Mouse (Mus musculus): Measurements from ENCODE around the gene Hivep2. TPM values are rescaled to one million over a fixed set of nuclear protein-coding genes. Genes with fewer than 3 reads are reported as not detected.

Hivep2 gene
- polyA plus RNA-seq, 1 experiment, result 18.6 TPM

DNA sequence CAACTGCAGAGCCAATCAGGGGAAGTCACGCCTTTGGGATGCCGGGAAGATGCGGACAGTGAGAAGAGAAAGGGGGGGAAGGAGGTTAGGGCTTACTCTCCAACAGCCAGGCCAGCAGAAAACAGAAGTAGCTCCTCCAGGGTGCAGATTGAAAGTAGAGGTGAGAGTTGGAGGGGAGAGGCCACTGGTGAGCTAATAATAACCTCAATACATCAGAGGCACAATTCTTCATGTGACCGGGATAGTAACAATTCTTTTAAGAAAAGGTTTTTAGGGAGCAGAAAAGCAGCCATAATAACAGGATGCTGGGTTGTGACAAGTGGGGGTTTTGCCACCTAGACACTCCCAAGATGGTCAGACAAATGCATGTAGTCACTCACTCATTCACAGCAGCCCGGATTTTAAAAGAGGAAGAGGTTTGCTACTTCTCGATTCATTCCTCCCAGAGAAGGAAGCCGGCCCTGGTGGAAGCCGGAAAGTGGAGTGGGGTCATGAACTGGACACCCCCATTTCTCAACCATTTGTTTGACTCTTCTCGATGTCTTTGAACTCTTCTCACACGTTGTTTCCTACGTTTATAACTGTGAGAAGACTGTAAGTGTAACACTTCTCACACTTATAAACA, 220.6 kb downstream of the Hivep2 start:
- DNase-seq (ENCODE audit: low read depth), result no peak
- TF ChIP-seq CTCF (IDR thresholded peaks at IDR 0.05; ENCODE audit: borderline replicate concordance, extremely low read depth, insufficient read depth, insufficient read length) (no peak), POLR2A (IDR thresholded peaks at IDR 0.05; ENCODE audit: borderline replicate concordance, extremely low read depth, insufficient read depth, insufficient read length, poor library complexity, severe bottlenecking) (no peak)

DNA sequence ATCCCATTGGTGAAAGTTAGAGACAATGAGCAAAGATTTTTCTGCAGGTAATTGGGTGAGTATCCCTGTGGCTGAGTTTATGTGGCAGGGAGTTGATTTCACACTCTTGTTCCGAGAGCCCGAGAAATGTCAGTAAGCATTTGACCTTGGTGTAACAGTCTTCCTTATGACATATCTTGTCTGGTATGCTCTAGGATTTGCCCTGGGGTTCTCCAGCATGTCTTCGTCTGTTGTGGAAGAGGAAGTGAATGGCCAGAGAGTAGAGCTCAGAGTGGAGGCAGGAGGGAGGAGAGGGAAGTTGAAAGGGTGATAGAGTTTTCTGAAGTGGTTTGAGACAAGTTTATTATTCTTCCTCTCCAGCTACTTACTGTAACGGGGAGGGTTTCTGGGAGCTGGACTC, 223.2 kb downstream of the Hivep2 start:
- no peak for DNase-seq (ENCODE audit: low read depth)
- TF ChIP-seq CTCF (IDR thresholded peaks at IDR 0.05; ENCODE audit: borderline replicate concordance, extremely low read depth, insufficient read depth, insufficient read length) (no peak), POLR2A (IDR thresholded peaks at IDR 0.05; ENCODE audit: borderline replicate concordance, extremely low read depth, insufficient read depth, insufficient read length, poor library complexity, severe bottlenecking) (no peak)

DNA sequence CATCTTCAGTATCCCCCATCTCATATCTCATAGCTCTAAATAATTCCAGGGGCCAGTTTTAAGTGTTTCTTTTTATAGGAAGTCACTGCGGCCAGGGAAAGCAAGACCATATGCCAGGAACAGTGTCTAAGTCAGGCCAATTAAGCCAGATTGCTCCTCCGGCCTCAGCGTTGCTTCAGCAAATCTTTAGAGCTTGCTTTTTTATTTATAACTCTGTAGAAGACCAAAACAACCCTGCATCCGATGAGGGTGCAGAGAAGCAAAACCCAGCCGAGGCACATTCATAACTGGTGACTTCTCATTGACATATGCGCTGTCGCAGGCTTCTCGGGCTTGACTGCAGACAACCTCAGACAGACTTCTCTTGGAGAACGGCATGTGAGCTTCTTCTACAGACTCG, 225.3 kb downstream of the Hivep2 start:
- TF ChIP-seq POLR2A (IDR thresholded peaks at IDR 0.05; ENCODE audit: borderline replicate concordance, extremely low read depth, insufficient read depth, insufficient read length, poor library complexity, severe bottlenecking), result no peak
- TF ChIP-seq CTCF (IDR thresholded peaks at IDR 0.05; ENCODE audit: borderline replicate concordance, extremely low read depth, insufficient read depth, insufficient read length), result no peak
- no peak for DNase-seq (ENCODE audit: low read depth)

DNA sequence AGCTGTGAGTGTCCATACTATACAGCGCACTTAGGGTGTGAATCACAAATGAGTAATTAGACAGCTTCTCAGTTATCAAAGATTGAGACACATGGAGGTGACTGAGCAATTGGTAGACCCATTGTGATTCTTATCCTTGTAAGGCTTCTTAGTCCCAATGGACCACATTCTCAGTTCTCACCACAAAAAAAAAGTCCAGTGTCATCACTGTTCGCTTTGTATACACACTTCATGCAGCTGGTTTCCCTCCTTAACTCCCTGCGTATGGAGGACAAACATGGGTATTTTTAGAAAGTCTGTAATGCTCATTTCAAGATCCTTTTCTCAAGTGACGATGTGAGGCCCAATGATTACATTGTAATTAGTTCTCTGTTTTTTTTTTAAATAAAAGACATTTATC, 226.3 kb downstream of the Hivep2 start:
- no peak for TF ChIP-seq CTCF (IDR thresholded peaks at IDR 0.05; ENCODE audit: borderline replicate concordance, extremely low read depth, insufficient read depth, insufficient read length)
- TF ChIP-seq POLR2A (IDR thresholded peaks at IDR 0.05; ENCODE audit: borderline replicate concordance, extremely low read depth, insufficient read depth, insufficient read length, poor library complexity, severe bottlenecking), result no peak

DNA sequence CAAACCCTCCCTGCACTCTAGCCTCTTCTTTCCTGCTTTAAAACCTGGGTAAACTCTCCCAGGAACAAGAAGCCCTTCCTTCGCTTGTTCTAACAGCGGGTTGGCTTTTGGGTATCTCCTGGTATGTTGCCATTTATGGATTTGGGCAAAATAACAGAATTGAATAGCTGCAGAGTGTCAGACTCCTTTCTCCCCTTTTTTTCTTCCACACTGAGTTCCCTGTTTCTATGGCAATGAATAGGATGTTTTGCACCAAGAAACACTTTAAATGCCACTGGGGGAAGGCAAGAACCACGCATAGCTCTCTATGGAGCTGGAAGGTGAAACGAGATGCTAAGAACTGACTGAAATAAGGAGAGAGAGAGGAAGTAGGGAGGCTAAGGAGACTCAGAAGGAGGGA, 227.8 kb downstream of the Hivep2 start:
- peak; percentile 33 for DNase-seq (ENCODE audit: low read depth)
- TF ChIP-seq POLR2A (IDR thresholded peaks at IDR 0.05; ENCODE audit: borderline replicate concordance, extremely low read depth, insufficient read depth, insufficient read length, poor library complexity, severe bottlenecking) (no peak), CTCF (IDR thresholded peaks at IDR 0.05; ENCODE audit: borderline replicate concordance, extremely low read depth, insufficient read depth, insufficient read length) (no peak)

More for the DNA sequence above, 226.3 kb downstream of the Hivep2 start:
- no peak for DNase-seq (ENCODE audit: low read depth)

DNA sequence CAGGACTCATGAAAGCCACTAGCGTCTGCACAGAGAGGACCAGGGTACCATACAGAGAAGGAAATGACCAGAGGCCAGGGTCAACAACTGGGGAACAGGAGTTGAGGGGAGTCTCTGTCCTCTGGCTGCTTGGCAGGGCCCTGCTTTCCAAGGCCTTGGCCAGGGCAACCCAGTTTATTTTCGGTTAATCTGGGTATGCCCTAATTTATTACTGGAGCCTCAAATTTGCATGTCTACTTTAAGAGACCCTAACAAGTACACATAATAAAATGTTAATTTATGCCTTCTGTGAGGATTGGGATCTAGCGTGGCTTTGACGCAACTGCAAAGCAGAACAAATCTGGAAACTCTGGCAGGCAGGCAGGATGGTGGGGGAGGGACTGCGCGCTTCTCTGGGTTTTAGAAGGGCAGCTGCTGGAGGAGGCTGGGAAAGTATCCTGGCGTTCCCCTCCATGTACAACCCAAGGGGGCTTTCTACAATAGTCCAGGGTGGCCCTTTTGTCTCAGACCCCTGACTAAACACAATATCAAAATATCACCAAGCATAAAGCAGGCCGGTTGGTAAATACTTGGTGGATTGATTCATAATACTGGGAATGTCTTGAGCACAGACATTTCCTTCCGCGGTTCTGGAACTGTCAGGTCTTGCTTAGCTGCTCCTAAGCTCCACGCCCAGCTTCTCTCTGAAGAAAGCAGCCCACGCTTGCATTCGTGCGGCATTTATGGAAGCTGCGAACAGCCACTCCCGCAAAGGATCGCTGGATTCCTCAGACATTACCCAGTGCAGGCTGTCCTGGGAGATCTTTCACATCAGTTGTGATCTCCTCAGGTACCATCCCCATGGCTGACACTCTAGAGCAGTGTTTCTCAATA, 230.1 kb downstream of the Hivep2 start:
- DNase-seq (ENCODE audit: low read depth), result peak; percentile 85
- no peak for TF ChIP-seq CTCF (IDR thresholded peaks at IDR 0.05; ENCODE audit: borderline replicate concordance, extremely low read depth, insufficient read depth, insufficient read length)
- no peak for TF ChIP-seq POLR2A (IDR thresholded peaks at IDR 0.05; ENCODE audit: borderline replicate concordance, extremely low read depth, insufficient read depth, insufficient read length, poor library complexity, severe bottlenecking)

DNA sequence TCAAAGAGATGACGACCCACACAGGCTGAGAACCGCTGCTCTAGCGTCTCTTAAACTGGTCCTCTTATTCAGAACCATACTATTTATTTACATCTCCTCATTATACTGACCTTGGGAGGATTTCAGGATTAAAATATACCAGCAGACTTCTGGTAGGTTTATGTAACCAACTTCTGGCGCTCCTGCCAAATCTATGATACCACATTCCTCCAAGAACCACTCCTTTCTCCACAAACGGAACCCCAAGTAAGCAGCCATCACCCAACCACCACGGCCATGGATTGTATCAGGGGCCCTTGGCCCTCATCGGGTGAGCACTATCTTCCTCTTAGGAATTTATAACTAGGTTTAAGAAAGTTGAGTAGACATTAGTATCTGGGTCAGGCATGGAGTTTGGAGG, 230.9 kb downstream of the Hivep2 start:
- no peak for DNase-seq (ENCODE audit: low read depth)
- TF ChIP-seq CTCF (IDR thresholded peaks at IDR 0.05; ENCODE audit: borderline replicate concordance, extremely low read depth, insufficient read depth, insufficient read length) (no peak), POLR2A (IDR thresholded peaks at IDR 0.05; ENCODE audit: borderline replicate concordance, extremely low read depth, insufficient read depth, insufficient read length, poor library complexity, severe bottlenecking) (no peak)

DNA sequence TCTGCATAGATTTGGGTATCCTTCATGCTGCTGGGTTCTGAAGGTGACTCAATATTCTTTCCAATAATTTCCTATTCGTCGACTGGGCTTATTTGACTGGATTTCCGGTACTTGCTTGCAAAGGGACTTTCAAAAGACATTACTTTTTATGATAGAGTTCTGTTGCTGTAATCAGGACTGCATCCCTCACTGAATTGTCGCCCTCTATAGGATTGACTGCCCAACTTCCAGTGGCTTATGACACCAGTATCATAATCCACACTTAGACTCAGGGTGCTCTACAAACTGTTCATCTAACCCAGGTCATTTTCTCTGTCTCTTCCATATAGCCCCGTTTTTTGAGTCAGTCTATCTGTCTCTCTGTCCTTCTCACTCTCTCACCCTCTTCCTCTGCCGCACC, 231.4 kb downstream of the Hivep2 start:
- TF ChIP-seq CTCF (IDR thresholded peaks at IDR 0.05; ENCODE audit: borderline replicate concordance, extremely low read depth, insufficient read depth, insufficient read length) (peak; percentile 28; the same call in 1 of the 2 replicates), POLR2A (IDR thresholded peaks at IDR 0.05; ENCODE audit: borderline replicate concordance, extremely low read depth, insufficient read depth, insufficient read length, poor library complexity, severe bottlenecking) (no peak)
- DNase-seq (ENCODE audit: low read depth), result peak; percentile 34

DNA sequence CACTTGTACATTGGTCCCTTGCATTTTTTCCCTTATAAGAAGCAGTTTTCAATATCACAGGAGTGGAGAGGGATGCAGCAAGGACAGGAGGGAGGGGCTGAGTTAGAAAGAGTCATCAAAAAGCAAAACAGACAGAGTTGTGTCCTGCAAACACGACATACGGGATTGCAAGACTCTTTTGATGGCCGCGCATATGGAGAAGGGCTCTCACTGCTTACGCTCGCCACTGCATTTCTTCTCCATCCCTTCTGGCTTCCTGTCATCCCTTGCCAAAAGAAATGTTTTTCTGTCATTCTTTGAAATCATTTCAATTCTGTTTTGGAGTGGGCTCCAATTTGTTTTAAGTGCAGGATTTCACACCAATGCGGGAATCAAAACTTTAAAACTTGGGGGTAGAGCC, 233.5 kb downstream of the Hivep2 start:
- TF ChIP-seq CTCF (IDR thresholded peaks at IDR 0.05; ENCODE audit: borderline replicate concordance, extremely low read depth, insufficient read depth, insufficient read length), result no peak
- TF ChIP-seq POLR2A (IDR thresholded peaks at IDR 0.05; ENCODE audit: borderline replicate concordance, extremely low read depth, insufficient read depth, insufficient read length, poor library complexity, severe bottlenecking), result no peak
- DNase-seq (ENCODE audit: low read depth), result peak; percentile 58

DNA sequence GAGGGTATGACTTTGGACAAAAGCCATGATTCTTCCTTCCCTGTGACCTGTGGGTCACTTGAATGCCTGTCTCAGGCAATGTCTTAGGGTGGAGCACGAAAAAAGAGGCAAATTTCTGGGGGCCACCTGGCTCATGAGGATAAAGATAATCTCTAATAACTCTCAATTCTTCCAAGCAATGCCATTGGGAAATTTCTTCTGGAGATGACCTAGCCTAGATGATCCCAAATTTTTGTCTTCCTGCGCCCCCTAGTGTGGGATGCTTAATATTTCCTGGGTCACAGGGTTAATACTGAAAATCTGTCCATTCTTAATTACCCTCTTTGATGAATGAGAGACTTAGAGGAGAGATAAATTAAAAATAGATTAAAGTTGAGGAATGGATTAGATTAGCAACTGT, 234.4 kb downstream of the Hivep2 start:
- TF ChIP-seq POLR2A (IDR thresholded peaks at IDR 0.05; ENCODE audit: borderline replicate concordance, extremely low read depth, insufficient read depth, insufficient read length, poor library complexity, severe bottlenecking), result no peak
- peak; percentile 49; the same call in 1 of the 2 replicates for TF ChIP-seq CTCF (IDR thresholded peaks at IDR 0.05; ENCODE audit: borderline replicate concordance, extremely low read depth, insufficient read depth, insufficient read length)
- DNase-seq (ENCODE audit: low read depth), result peak; percentile 74

Other genes with a start within 250 kb of the Hivep2 start
- 47.5 and 51.4 TPM in 2 replicates for gene Aig1, start 97.1 kb upstream of the Hivep2 start, polyA plus RNA-seq (2012; rRNA removed)